Mouse (Mus musculus) cerebellum, adult 11 months (tissue): ENCODE measurements around the gene Gpatch11.

Experiments
- DNase-seq: peaks from one replicate; pipeline ENCODE4 v3.0.0; 2022

The Gpatch11 gene

DNA sequence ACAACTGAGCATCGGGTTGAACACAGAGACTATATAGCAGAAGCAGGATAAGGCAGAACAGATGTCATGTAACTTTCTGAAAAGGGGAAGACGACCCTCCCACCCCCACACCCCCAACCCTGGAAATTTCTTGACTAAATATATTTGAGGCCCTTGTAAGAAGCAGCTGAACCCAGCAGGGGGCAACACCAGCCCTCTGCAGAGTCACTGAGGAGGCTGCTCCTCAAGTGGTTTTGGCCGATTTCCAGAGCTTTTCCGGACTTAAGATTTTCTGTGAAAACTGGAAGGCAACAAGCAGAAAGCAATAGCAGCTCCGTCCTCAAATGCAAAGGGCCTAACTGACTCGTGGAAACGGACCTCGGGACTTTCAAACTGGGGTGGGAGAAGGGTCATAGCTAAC, 60.0 kb downstream of the Gpatch11 start:
- DNase-seq = no peak
